Mouse (Mus musculus): ENCODE measurements around the gene Rhebl1. TPM values are rescaled to one million over a fixed set of nuclear protein-coding genes. Genes with fewer than 3 reads are reported as not detected.
A peak's percentile ranks its signal among the peaks of the same experiment; 100 is the strongest.

Rhebl1 gene
- polyA plus RNA-seq, 1 experiment from 2014 or later = 22.2 TPM

GRCm38 (mm10) chr15:98883661-98884060 is 10.7 kb downstream of the Rhebl1 start:
- H3K36me3 ChIP-seq (replicated peaks) = peaks cover 10% of the 10 kb centered on the region
- H3K4me3 ChIP-seq = no peak overlapping the region
- H3K4me1 ChIP-seq = peaks cover 31% of the 10 kb centered on the region
- H3K27me3 ChIP-seq (ENCODE audit: poor library complexity, severe bottlenecking) = peaks cover 8% of the 10 kb centered on the region
- no peak for DNase-seq (ENCODE audit: extremely low spot score, low spot score)
- H3K9me3 ChIP-seq = no peaks in the 10 kb centered on the region
- no peak overlapping the region for H3K27ac ChIP-seq

DNA sequence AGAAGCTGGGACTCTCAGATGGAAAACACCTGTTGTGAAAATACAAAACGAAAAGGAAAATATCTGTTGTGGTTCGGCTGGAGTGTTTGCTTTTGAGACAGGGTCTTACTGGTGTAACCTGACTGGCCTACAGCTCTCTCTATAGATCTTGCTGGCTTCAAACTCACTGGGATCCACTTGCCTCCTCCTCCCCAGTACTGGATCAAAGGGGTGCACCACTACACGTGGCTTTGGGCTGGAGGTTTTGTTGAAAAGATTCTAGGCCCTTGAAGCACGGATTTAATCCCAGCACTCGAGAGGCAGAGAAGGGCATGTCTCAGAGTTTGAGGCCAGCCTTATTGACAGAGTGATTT is 12.7 kb downstream of the Rhebl1 start:
- peaks cover 31% of the 10 kb centered on the region for H3K4me1 ChIP-seq
- peaks cover 17% of the 10 kb centered on the region for H3K36me3 ChIP-seq (replicated peaks)
- WGBS = 2% methylated on average over 5 of the region's 5 CpGs
- DNase-seq (ENCODE audit: extremely low spot score, low spot score) = no peak
- H3K4me3 ChIP-seq = peak overlapping the region; percentile 71
- peak overlapping the region; percentile 89 for H3K27ac ChIP-seq
- no peaks in the 10 kb centered on the region for H3K9me3 ChIP-seq
- H3K27me3 ChIP-seq (ENCODE audit: poor library complexity, severe bottlenecking) = no peaks in the 10 kb centered on the region

DNA sequence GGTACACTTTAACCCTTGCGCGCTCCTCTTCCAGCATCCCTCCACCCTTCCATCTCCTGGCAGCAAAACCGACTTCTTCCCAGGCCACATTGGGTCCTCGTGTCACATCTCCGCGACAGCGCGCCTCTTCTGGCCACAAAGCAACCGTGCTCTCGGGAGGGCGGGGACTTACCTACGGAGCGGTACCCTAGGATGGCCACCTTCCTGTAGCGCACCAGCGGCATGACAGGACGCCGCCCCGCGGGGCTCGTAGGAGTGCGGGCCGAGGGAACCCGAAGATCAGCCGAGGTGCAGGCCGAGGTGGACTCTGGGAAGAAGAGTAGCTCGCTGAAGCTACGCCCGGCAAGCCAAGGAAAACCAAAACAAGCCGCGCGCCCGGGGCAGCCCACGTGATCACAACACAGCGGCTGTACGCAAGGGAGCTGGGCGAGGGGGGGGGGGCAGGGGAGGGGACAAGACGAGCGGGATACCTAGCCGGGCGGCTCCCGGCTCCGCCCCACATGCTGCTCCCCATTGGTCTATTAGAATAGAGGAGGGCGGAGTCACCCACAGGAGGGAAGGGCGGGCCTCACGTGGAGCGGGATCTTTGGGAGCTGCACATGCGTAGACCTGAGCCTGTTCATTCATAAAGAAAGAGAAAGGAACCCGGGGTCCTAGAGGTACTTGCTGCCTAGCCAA is 13.2 kb downstream of the Rhebl1 start:
- H3K27ac ChIP-seq = peak overlapping the region; percentile 89
- H3K36me3 ChIP-seq (replicated peaks) = peaks cover 17% of the 10 kb centered on the region
- under 1% methylated on average over 48 of the region's 48 CpGs for WGBS
- no peaks in the 10 kb centered on the region for H3K9me3 ChIP-seq
- H3K4me3 ChIP-seq = peak overlapping the region; percentile 71
- H3K27me3 ChIP-seq (ENCODE audit: poor library complexity, severe bottlenecking) = no peaks in the 10 kb centered on the region
- H3K4me1 ChIP-seq = peaks cover 31% of the 10 kb centered on the region
- DNase-seq (ENCODE audit: extremely low spot score, low spot score) = peak; percentile 97

DNA sequence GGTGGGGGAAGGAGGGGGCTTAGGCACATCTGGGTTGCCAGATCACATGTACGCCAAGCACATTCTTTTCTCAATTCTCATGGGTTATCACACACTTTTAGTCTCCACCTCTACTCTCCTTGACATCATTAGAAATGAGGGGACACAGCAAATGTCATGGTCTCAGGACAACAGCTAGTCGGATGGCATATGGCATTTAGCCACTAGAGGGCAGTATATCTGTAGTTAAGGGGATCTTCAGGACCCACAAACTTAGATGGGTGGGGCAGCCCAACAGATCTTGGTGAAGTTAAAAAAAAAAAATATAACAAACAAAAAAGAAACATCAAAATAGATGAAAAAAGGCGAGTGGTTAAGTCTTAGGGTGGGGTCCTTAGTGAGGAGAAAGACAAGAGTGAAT is 17.0 kb downstream of the Rhebl1 start:
- Histone ChIP-seq H3K27me3 (ENCODE audit: poor library complexity, severe bottlenecking) (no peaks in the 10 kb centered on the region), H3K27ac (no peak overlapping the region), H3K9me3 (no peaks in the 10 kb centered on the region), H3K36me3 (replicated peaks) (peaks cover 17% of the 10 kb centered on the region), H3K4me3 (no peak overlapping the region; the same call in 1 of the 2 replicates), H3K4me1 (peaks cover 41% of the 10 kb centered on the region)
- 23% methylated on average over 3 of the region's 3 CpGs for WGBS
- DNase-seq (ENCODE audit: extremely low spot score, low spot score) = peak; percentile 62

- Histone ChIP-seq H3K27me3 (ENCODE audit: poor library complexity, severe bottlenecking) (no peaks in the 10 kb centered on the region), H3K9me3 (no peaks in the 10 kb centered on the region), H3K27ac (peak overlapping the region; percentile 100), H3K36me3 (replicated peaks) (peaks cover 10% of the 10 kb centered on the region), H3K4me1 (peaks cover 46% of the 10 kb centered on the region), H3K4me3 (peak overlapping the region; percentile 100)
- 1% methylated on average over 51 of the region's 51 CpGs for WGBS
- DNase-seq (ENCODE audit: extremely low spot score, low spot score) = peak; percentile 93
Measured at GRCm38 (mm10) chr15:98871916-98872888, 22.1 kb downstream of the Rhebl1 start.

DNA sequence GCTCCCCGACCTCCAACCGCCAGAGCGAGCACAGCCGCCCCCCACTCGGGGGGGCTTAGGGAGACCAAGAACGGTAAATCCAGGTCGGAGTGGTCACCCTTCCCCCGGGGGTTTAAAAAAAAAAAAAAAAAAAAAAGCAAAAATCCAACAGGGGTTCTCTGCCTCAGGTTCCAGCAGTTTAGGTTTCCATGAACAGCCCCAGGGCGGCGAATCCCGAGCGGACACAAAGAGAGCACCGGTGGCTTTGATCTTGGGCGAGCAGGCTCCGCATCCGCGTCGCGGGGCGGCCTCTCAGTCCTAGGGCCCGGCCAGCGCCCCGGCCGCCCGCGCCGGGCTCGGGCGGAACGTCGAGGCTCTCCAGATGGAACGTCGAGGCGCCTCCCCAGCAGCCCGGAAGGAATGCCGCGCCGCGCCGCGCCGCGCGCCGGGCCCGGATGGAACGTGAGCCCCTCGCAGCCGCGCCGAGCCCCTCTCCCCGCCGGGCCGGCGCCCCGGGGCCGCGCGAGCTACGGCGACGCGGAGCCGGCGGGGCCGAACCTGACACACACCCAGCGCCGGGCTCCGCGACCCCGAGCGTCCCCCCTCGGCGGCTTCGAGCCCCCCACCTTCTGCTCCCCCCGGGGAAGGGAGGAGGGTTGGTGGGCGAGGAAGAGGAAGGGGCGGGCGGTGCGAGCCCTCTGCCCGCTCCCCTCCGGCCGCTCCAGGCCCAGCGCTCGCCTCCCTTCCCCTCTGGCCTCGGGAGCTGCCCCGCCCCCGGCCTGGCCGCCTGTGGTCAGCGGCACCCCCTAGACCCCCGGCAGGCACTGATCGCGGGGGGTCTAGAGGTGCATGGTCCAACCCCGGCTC is 23.0 kb downstream of the Rhebl1 start, which contains the start of gene Kmt2d:
Gene Kmt2d, minus strand, starts transcription at position 135 of the 846 bp plus-strand sequence.
- H3K27ac ChIP-seq = peak within 1 kb of the TSS; percentile 100
- peak; percentile 35 for DNase-seq (ENCODE audit: extremely low spot score, low spot score)
- under 1% methylated on average over 89 of the region's 94 CpGs for WGBS

GRCm38 (mm10) chr15:98870179-98871069 is 23.9 kb downstream of the Rhebl1 start:
- Histone ChIP-seq H3K27ac (peak overlapping the region; percentile 100), H3K9me3 (no peaks in the 10 kb centered on the region), H3K36me3 (replicated peaks) (peaks cover 28% of the 10 kb centered on the region), H3K4me1 (peaks cover 49% of the 10 kb centered on the region), H3K4me3 (peak overlapping the region; percentile 100), H3K27me3 (ENCODE audit: poor library complexity, severe bottlenecking) (no peaks in the 10 kb centered on the region)
- WGBS = under 1% methylated on average over 16 of the region's 16 CpGs
- DNase-seq (ENCODE audit: extremely low spot score, low spot score) = peak; percentile 35

More for the DNA sequence above, 23.0 kb downstream of the Rhebl1 start, which contains the start of gene Kmt2d:
- no peaks in the 10 kb centered on the region for H3K9me3 ChIP-seq
- H3K36me3 ChIP-seq (replicated peaks) = peaks cover 19% of the 10 kb centered on the region
- H3K4me1 ChIP-seq = peaks cover 49% of the 10 kb centered on the region
- H3K27me3 ChIP-seq (ENCODE audit: poor library complexity, severe bottlenecking) = no peaks in the 10 kb centered on the region
- peak within 1 kb of the TSS; percentile 100 for H3K4me3 ChIP-seq

DNA sequence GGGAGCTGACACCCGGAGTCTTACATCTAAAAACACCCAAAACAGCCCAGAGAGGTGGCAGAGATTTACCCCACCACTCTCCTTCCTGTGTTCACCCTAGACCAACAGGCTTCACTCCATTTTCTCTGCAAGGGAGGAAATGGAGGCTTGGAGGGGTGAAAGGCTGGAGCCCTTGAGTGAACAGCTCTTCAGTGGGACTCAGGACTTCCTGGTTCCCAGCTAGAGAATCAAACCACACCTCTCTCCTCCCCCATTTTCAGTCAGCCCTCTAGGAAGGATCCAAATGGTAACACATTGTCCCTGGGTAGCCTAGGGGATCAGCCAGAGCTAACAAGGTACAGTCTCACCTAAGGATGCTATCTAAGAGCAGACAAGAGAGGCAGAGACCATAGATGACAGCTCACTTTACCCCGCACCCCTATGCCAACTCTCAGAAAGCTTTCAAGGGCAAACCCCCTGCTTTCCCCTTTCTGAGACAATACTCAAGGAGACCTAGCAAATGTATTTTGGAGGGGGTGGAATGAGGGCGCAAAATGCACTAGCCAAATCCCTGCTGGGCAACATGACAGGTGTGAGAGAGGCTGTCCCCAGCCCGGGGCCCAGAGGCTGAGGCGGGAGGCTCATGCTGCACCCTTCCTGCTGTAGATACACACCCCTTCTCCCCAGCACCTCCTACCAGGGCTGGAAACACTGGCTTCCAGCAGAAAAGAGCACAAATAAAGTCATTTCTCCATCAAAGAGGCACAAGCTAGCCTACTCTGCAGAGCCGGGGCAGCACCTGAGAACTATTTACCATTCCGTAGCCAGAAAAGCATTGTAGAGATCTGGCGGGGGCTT is 24.8 kb downstream of the Rhebl1 start:
- H3K27me3 ChIP-seq (ENCODE audit: poor library complexity, severe bottlenecking) = no peaks in the 10 kb centered on the region
- peaks cover 49% of the 10 kb centered on the region for H3K4me1 ChIP-seq
- 18% methylated on average over 8 of the region's 8 CpGs for WGBS
- peak overlapping the region; percentile 100 for H3K4me3 ChIP-seq
- H3K27ac ChIP-seq = peak overlapping the region; percentile 100
- peaks cover 36% of the 10 kb centered on the region for H3K36me3 ChIP-seq (replicated peaks)
- no peaks in the 10 kb centered on the region for H3K9me3 ChIP-seq
- DNase-seq (ENCODE audit: extremely low spot score, low spot score) = no peak

DNA sequence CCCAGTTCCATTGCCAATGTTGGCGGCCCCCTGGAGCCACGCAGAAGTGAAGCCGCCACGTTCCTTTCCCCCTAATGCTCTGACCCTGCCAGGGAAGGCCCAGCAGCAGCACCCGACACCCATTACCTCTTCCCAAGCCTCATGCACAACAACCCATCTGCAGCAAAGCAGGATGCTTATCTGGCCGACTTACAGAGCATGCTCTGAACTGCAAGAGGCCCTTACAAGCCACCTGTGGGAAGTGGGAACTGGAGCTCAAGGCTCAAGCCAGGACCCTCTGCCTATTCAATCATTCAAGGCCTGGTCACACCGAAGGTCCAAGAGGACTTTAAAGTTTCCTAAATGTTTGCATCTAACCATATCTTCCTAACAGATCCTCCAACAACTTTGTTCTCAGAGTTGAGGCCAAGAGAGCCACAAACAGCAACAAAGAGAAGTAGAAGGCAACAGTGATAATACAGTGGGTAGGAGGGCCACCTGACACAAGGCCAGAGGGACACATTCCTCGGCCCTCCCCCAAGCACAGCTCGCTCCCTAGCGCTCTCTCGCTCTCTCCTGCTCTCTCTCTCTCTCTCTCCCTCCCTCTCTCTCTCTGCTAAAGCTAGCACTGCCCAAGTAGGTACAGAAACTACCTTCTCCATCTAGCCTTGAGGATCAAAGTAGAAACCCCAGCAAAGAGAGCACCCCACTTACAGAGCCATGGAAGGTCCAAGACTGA is 25.8 kb downstream of the Rhebl1 start:
- Histone ChIP-seq H3K4me1 (peaks cover 49% of the 10 kb centered on the region), H3K27me3 (ENCODE audit: poor library complexity, severe bottlenecking) (no peaks in the 10 kb centered on the region), H3K27ac (peak overlapping the region; percentile 36), H3K9me3 (no peaks in the 10 kb centered on the region), H3K4me3 (peak overlapping the region; percentile 100), H3K36me3 (replicated peaks) (peaks cover 47% of the 10 kb centered on the region)
- DNase-seq (ENCODE audit: extremely low spot score, low spot score) = no peak
- WGBS = 46% methylated on average over 11 of the region's 11 CpGs

- Histone ChIP-seq H3K4me3 (peak overlapping the region; percentile 100), H3K36me3 (replicated peaks) (peaks cover 59% of the 10 kb centered on the region), H3K4me1 (peaks cover 38% of the 10 kb centered on the region), H3K27ac (no peak overlapping the region), H3K27me3 (ENCODE audit: poor library complexity, severe bottlenecking) (no peaks in the 10 kb centered on the region), H3K9me3 (no peaks in the 10 kb centered on the region)
- DNase-seq (ENCODE audit: extremely low spot score, low spot score) = no peak
- WGBS = 79% methylated on average over 6 of the region's 6 CpGs
Measured at GRCm38 (mm10) chr15:98867321-98867720, 27.0 kb downstream of the Rhebl1 start.
